Mouse (Mus musculus) heart, postnatal 0 days (tissue): ENCODE measurements around the gene Mast2. TPM values are rescaled to one million over a fixed set of nuclear protein-coding genes. Genes with fewer than 3 reads are reported as not detected.
A peak's percentile ranks its signal among the peaks of the same experiment; 100 is the strongest.

Experiments used
- ATAC-seq: fragments of 200-750 bp; cut with Nextera tagmentation; 2 replicates; pipeline ENCODE4 v1.8.0; 2017; ENCODE audit warnings: low read depth, moderate number of reproducible peaks, moderate library complexity; ENCODE audit not compliant: insufficient read depth
- DNase-seq: peaks from one replicate; pipeline ENCODE4 v3.0.0-alpha.2; 2016; ENCODE audit warnings: low spot score
- H3K27ac ChIP-seq: fragments of 300-500 bp; sonication (generic); 2 replicates; pipeline ENCODE4 v1.5.1; 2014; ENCODE audit warnings: low read depth, mild to moderate bottlenecking
- H3K27me3 ChIP-seq: fragments of 300-500 bp; sonication (generic); 2 replicates; pipeline ENCODE4 v1.6.1; 2014; ENCODE audit warnings: low read length, mixed read lengths; ENCODE audit not compliant: control insufficient read depth, insufficient read depth
- H3K36me3 ChIP-seq: fragments of 300-500 bp; sonication (generic); replicated peaks from 2 replicates; pipeline ENCODE4 v1.6.1; 2014; ENCODE audit warnings: low read length, mixed read lengths; ENCODE audit not compliant: control insufficient read depth, insufficient read depth
- H3K4me1 ChIP-seq: fragments of 300-500 bp; sonication (generic); 2 replicates; pipeline ENCODE4 v1.6.1; 2014; ENCODE audit warnings: antibody characterized with exemption; ENCODE audit not compliant: control insufficient read depth, insufficient read depth
- H3K4me2 ChIP-seq: fragments of 300-500 bp; sonication (generic); 2 replicates; pipeline ENCODE4 v1.6.1; 2014; ENCODE audit warnings: low read depth, mild to moderate bottlenecking, low read length, moderate library complexity
- H3K4me3 ChIP-seq: fragments of 300-500 bp; sonication (generic); 2 replicates; pipeline ENCODE4 v1.5.1; 2014; ENCODE audit warnings: low read depth, low read length
- H3K9ac ChIP-seq: fragments of 300-500 bp; sonication (generic); replicated peaks from 2 replicates; pipeline ENCODE4 v1.6.1; 2014; ENCODE audit warnings: low read depth, low read length, mixed read lengths
- H3K9me3 ChIP-seq: fragments of 300-500 bp; sonication (generic); replicated peaks from 2 replicates; pipeline ENCODE4 v1.6.1; 2016; ENCODE audit warnings: low read length; ENCODE audit not compliant: control insufficient read depth
- CTCF ChIP-seq: IDR thresholded peaks from 2 replicates; pipeline ENCODE4 v1.5.1; 2016; ENCODE audit warnings: antibody characterized with exemption, control low read depth, low read depth
- EP300 ChIP-seq: IDR thresholded peaks from 2 replicates; pipeline ENCODE4 v1.6.1; 2016; ENCODE audit warnings: antibody characterized with exemption, low read depth
- WGBS: fragments of 180-500 bp; shearing (Covaris S2); extraction: QIAGEN DNeasy Blood & Tissue Kit; methylation state at CpG from one replicate; pipeline ENCODE4 v1.1.7; 2014; 5-methylcytosine and 5-hydroxymethylcytosine counted together
- polyA plus RNA-seq: library from polyadenylated mRNA; unstranded; fragments of >200 nt; fragmentation: Nextera tagmentation; extraction: Ambion mirVana; gene quantifications from 2 replicates; pipeline ENCODE4 v1.2.1, GENCODE M21; 2015
- total RNA-seq: library from RNA; depleted of rRNA; stranded (reverse); fragments of >200 nt; gene quantifications from 2 replicates; pipeline ENCODE4 v1.2.3, GENCODE M21; 2014; ENCODE audit warnings: low replicate concordance; rRNA removed

Gene Mast2
- total and polyA plus RNA-seq, 2 experiments from 2014 or later, result 14.9 to 52.5 TPM

GRCm38 (mm10) chr4:116300878-116301355 is 163.1 kb downstream of the Mast2 start:
- Histone ChIP-seq H3K9ac (no peak overlapping the region), H3K36me3 (0 out of 2 replicates have a peak, but pooled peaks cover under 1% of the 10 kb centered on the region), H3K27me3 (no peaks in the 10 kb centered on the region), H3K4me2 (no peak overlapping the region), H3K9me3 (no peaks in the 10 kb centered on the region), H3K4me3 (no peak overlapping the region), H3K27ac (peak overlapping the region; percentile 78), H3K4me1 (no peaks in the 10 kb centered on the region)
- WGBS, result 16% methylated on average over 4 of the region's 4 CpGs
- no peak for TF ChIP-seq CTCF
- TF ChIP-seq EP300, result no peak
- DNase-seq (peak; percentile 54), ATAC-seq (peak; percentile 87)

GRCm38 (mm10) chr4:116293296-116293695 is 170.7 kb downstream of the Mast2 start:
- Histone ChIP-seq H3K27me3 (no peaks in the 10 kb centered on the region), H3K9me3 (no peaks in the 10 kb centered on the region), H3K4me1 (no peaks in the 10 kb centered on the region), H3K4me2 (no peak overlapping the region), H3K4me3 (no peak overlapping the region), H3K36me3 (peaks cover 34% of the 10 kb centered on the region), H3K27ac (no peak overlapping the region), H3K9ac (no peak overlapping the region)
- no peak for DNase-seq
- TF ChIP-seq EP300 (no peak), CTCF (no peak)
- WGBS, result 89% methylated on average over 12 of the region's 12 CpGs
- no peak for ATAC-seq

- peaks cover 46% of the 10 kb centered on the region for H3K36me3 ChIP-seq
- H3K4me2 ChIP-seq, result no peak overlapping the region
- ATAC-seq, result no peak
These were observed 172.4 kb downstream of the Mast2 start for GRCm38 (mm10) chr4:116291561-116291960.

GRCm38 (mm10) chr4:116282211-116282610 is 181.8 kb downstream of the Mast2 start:
- Histone ChIP-seq H3K36me3 (peaks cover 28% of the 10 kb centered on the region; the same call in 1 of the 2 replicates), H3K4me2 (no peak overlapping the region), H3K27me3 (no peaks in the 10 kb centered on the region), H3K27ac (no peak overlapping the region), H3K9ac (no peak overlapping the region), H3K4me3 (no peak overlapping the region), H3K9me3 (no peaks in the 10 kb centered on the region), H3K4me1 (no peaks in the 10 kb centered on the region)
- WGBS, result 71% methylated on average over 2 of the region's 2 CpGs
- ATAC-seq, result no peak
- TF ChIP-seq CTCF, result peak; percentile 48
- TF ChIP-seq EP300, result no peak
- DNase-seq, result no peak

More at GRCm38 (mm10) chr4:116291561-116291960, 172.4 kb downstream of the Mast2 start:
- no peaks in the 10 kb centered on the region for H3K4me1 ChIP-seq
- no peaks in the 10 kb centered on the region for H3K27me3 ChIP-seq
- H3K9ac ChIP-seq, result no peak overlapping the region
- H3K4me3 ChIP-seq, result no peak overlapping the region
- no peaks in the 10 kb centered on the region for H3K9me3 ChIP-seq
- no peak overlapping the region for H3K27ac ChIP-seq
- no peak for DNase-seq
- WGBS, result 77% methylated on average over 6 of the region's 6 CpGs
- no peak for TF ChIP-seq CTCF
- no peak for TF ChIP-seq EP300

- Histone ChIP-seq H3K27me3 (no peaks in the 10 kb centered on the region), H3K9me3 (no peaks in the 10 kb centered on the region), H3K27ac (no peak overlapping the region), H3K4me2 (no peak overlapping the region), H3K4me1 (no peaks in the 10 kb centered on the region), H3K9ac (no peak overlapping the region), H3K4me3 (no peak overlapping the region), H3K36me3 (peaks cover 14% of the 10 kb centered on the region; the same call in 1 of the 2 replicates)
- no peak for TF ChIP-seq CTCF
- TF ChIP-seq EP300, result no peak
- no peak for DNase-seq
- WGBS, result 93% methylated on average over 6 of the region's 6 CpGs
- no peak for ATAC-seq
These were observed 195.8 kb downstream of the Mast2 start for GRCm38 (mm10) chr4:116268220-116268619.

Other genes starting within 250 kb of the Mast2 start
- gene Pik3r3, start 242.6 kb downstream of the Mast2 start, total RNA-seq, result 7.7 and 8.5 TPM in 2 replicates
- 8.0 and 10.3 TPM in 2 replicates for gene Pik3r3, start 242.6 kb downstream of the Mast2 start, polyA plus RNA-seq
- 6.1 and 6.2 TPM in 2 replicates for gene Ipp, start 43.4 kb upstream of the Mast2 start, total RNA-seq
- gene Ipp, start 43.4 kb upstream of the Mast2 start, polyA plus RNA-seq, result 14.9 and 15.9 TPM in 2 replicates
- 17.9 and 19.6 TPM in 2 replicates for gene Tmem69, start 91.8 kb upstream of the Mast2 start, total RNA-seq
- gene Tmem69, start 91.8 kb upstream of the Mast2 start, polyA plus RNA-seq, result 27.6 and 28.2 TPM in 2 replicates
- 56.9 and 95.7 TPM in 2 replicates for gene Gpbp1l1, start 93.5 kb upstream of the Mast2 start, total RNA-seq
- gene Gpbp1l1, start 93.5 kb upstream of the Mast2 start, polyA plus RNA-seq, result 30.1 and 32.5 TPM in 2 replicates
- gene Ccdc17, start 132.5 kb upstream of the Mast2 start, total RNA-seq, result 0.08 and 0.57 TPM in 2 replicates
- gene Ccdc17, start 132.5 kb upstream of the Mast2 start, polyA plus RNA-seq, result 3.1 and 5.1 TPM in 2 replicates
- 28.1 and 29.9 TPM in 2 replicates for gene Nasp, start 163.8 kb upstream of the Mast2 start, total RNA-seq
- gene Nasp, start 163.8 kb upstream of the Mast2 start, polyA plus RNA-seq, result 32.1 and 32.2 TPM in 2 replicates
- 465 and 479 TPM in 2 replicates for gene Akr1a1, start 187.5 kb upstream of the Mast2 start, total RNA-seq
- 533 and 534 TPM in 2 replicates for gene Akr1a1, start 187.5 kb upstream of the Mast2 start, polyA plus RNA-seq
- 317 and 334 TPM in 2 replicates for gene Prdx1, start 221.4 kb upstream of the Mast2 start, total RNA-seq
- 1,000 and 1,028 TPM in 2 replicates for gene Prdx1, start 221.4 kb upstream of the Mast2 start, polyA plus RNA-seq
- gene Mmachc, start 244.2 kb upstream of the Mast2 start, total RNA-seq, result 41.1 and 51.3 TPM in 2 replicates
- 36.5 and 38.4 TPM in 2 replicates for gene Mmachc, start 244.2 kb upstream of the Mast2 start, polyA plus RNA-seq
- 6.3 and 6.8 TPM in 2 replicates for gene Ccdc163, start 244.3 kb upstream of the Mast2 start, total RNA-seq
- 6.0 and 8.7 TPM in 2 replicates for gene Ccdc163, start 244.3 kb upstream of the Mast2 start, polyA plus RNA-seq